Mouse (Mus musculus) right cerebral cortex, adult 18-20 months (tissue): ENCODE results near the gene Tmem104.
A peak's percentile ranks its signal among the peaks of the same experiment; 100 is the strongest.

Source experiments
- DNase-seq: peaks from one replicate; pipeline ENCODE4 v3.0.0; 2022; ENCODE audit warnings: mixed read lengths

Tmem104 gene

DNA sequence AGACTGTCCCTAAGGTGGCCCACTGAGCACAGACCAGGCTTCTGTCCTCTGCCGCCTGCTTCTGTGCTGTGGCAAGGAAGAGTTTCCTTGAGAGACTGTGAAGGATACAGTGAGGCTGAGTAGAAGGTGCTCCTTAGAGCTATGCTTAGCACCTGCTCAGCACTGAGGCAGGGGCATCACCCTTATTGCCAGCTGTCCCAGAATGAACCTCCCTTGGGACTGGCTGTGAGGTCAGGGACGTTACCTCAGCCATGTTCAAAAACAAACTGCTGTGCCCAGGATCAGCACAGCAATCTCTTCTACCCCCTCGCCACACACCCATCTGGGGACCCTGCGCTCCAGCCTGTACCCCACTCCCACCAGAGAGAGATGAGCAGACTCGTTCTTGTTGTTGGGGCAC is 45.6 kb downstream of the Tmem104 start:
- DNase-seq, result no peak

DNA sequence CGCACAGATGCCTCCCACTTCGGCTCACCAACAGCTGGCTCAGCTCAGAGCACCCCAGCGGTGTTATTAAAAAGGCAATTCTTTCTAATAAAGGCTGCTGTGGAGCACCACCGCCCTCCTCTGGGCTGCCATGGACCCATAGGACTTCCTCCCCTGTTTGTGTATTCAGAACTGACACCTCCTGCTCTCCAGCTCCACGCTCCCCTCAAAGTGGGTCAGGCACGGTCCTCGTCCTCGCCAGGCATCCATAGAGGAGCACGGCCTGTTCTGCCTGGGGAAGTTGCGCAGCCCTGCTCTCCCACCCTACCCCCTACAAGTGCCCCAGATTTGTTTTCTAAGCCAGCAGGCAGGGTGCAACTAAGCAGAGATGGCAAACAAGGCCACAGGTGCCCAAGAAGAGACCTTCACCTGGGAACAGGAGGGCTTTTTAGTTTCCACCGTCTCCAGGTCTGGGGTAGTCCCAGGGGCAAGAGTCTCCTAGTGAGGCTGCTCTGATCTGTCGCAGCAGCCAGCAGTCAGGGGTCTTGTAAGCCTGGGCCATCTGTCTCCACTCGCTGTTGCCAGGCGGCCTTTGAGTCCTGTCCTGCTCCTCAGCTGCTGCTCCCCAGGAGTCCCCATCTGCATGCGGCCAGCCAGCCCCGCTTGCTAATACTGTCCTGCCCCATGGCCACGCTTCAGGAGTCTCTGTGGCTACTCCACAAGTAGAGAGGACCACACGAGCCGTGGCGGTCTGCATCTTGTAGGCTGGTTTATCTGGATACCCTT is 46.4 kb downstream of the Tmem104 start:
- DNase-seq, result peak; percentile 57

DNA sequence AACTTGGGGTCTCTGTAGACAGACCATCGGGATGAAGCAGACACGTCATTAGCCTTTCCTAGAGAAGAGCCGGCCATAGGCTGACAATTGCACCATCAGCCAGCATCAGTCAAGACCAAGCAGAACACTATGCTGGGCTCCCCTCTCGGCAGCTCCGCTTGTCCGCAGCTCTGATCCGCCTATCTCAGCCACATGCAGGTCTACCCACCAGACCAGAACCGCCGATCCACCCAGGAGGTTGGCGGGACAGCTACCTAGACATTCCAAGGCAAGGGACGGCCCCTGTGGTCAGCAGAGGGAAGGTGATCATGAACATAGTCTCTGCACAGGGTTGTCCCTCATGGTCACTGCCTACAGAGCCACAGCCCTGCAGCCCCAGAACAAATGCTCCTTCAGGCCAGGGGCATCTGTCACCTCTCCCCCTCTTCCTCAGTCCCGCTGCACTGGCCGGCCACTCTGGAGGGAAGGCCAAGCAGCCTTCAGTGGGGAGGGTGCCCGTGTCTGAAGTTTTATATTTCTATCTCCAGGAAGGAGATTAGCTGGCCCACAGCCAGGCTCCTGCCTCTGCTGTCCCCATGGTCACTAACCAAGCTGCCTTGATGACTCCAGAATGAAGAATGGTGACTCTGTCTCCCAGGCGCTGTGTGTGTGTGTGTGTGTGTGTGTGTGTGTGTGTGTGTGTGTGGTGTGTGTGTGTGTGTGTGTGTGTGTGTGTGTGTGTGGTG is 47.2 kb downstream of the Tmem104 start:
- no peak for DNase-seq

DNA sequence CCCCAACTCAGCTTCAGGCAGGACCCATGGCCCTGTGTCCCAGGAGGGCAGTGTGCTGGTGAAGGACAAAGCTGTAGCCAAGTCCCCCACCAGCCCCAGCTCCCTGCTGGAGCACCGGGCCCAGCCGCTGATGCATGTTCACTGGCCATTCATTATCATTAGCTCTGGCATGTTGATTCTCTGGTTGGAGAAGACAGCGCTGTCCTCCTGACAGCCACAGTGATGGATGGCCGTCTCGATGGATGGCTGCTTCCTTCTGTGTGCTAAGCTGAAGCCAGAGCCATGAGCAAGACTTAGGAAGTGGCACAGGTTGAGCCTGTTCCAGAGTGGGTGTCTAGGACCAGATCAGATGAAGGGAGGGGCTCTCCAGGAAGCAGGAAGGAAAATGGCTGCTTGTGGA is 49.3 kb downstream of the Tmem104 start:
- no peak for DNase-seq

DNA sequence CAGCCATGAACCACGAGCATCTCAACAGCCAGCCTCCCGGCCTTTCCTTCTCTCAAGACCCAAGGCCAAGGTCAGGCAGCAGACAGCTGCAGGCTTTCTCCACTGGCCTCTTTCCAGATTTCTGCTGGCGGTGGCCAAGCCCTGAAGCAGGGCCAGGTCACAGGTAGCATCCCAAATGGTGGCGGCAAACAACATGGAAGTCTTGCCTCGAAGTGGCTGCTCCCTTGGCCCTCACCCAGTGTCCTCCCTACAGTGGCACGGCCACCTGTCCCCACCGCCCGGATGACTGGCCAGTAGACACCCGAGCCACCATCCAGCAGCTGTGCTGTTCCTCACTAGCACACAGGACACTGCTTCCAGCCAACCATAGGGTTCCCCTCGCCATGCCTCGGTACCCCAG is 54.1 kb downstream of the Tmem104 start:
- DNase-seq, result no peak

DNA sequence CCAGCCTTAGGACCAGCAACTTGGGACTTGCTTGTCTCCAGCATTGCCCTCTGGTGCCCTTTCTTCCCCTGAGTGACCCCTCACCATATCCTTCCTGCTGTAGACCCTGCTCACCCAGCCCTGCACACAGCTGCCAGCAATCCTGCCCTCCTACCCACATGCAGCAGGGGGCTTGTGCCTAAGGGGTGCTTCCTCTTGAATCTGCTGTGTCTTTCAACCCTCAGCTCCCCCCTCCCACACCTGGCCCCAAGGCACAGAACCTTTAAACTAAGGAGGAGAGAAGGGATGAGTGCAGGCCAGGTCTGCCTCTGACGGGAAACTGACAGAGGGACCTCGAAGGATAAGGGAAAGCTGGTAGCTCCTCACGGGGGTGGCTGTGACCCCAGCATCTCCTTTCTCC is 55.5 kb downstream of the Tmem104 start:
- DNase-seq, result no peak

DNA sequence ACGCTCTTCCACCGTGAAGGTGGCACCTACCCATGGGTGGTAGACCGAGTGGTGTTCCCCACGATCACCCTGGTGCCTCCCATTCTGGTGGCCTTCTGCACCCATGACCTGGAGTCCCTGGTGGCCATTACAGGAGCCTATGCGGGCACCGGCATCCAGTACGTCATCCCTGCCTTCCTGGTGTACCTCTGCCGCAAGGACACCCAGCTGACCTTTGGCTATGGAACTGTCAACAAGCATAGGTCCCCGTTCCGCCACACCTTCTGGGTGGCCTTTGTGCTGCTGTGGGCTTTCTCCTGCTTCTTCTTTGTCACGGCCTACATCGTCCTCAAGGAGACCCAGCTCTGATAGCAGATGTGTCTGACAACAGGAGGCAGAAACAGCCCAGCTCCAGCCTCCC is 56.5 kb downstream of the Tmem104 start:
- DNase-seq, result no peak

DNA sequence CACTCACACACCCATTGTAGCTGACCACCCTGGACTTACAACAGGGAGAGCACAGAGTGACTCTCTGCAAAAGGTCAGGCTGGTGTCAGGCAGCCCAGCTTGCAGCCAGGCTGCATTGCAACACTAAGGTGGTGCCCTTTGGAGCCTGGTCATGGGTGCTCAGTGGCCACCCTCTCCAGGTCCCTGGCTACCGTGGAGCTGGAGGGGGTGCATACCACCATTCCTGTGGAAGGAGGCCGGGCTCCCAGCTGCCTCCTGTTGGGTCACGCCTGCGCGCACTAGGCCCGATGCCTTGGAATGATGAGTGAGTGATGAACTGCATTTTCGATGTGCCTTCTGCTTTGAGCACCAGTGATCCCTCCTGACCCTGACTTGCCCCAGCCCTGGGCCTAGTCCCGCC is 57.6 kb downstream of the Tmem104 start:
- no peak for DNase-seq

DNA sequence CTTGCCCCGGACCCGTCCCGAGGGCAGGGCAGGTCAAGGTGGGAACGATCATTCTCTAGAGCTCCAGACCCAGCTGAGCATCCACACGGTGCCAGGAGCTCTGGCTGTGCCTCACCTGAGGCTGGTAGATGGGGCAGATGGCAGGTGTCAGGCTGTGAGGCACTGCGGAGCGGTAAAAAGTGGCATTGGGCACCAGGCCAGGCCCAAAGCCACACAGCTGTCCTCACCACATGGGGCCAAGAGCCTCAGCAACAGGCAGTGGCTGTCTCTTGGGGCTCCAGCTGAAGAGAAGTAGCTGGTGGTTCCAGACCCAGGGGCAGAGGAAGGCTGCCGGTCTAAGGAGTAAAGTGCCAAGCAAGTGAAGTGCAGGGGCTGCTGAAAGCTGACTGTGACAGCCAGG is 59.1 kb downstream of the Tmem104 start:
- no peak for DNase-seq

DNA sequence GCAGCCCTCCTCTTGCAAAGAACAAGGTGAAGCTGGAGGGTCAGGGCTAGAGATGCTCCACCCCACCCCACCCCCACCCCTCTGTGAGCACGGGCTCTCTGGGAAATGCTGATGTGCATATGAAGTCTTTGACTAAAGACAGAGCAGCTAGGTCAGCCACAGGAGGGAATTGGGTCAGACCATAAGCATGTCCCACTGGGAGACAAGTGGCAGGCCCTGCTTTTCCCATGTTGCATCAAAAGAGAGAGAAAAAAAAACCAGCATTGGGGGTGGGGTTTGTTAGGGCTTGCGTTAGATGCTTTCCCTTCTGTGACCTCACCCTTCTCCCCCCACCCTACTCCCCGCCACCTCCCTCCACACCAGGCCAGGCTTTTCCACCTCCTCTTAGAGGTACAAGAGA is 60.0 kb downstream of the Tmem104 start:
- DNase-seq, result no peak

DNA sequence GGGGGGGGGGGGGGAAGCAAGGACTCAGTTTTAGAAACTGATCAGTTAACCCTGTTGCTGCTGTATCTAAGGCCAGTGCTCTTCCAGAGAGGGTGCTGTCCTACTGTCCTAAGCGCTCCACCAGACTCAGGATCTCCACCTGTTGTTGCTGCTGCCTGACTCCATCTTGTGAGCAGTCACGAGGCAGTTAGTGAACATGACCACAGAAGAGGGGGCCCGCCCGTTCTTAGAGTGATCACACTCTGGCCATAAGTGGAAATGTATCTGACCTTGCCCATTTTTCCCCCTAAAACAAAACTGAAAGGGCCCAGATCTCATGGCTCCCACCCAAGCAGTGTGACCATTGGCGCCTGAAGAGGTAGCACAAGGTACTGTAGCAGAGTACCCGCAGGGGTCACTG is 60.7 kb downstream of the Tmem104 start:
- no peak for DNase-seq

DNA sequence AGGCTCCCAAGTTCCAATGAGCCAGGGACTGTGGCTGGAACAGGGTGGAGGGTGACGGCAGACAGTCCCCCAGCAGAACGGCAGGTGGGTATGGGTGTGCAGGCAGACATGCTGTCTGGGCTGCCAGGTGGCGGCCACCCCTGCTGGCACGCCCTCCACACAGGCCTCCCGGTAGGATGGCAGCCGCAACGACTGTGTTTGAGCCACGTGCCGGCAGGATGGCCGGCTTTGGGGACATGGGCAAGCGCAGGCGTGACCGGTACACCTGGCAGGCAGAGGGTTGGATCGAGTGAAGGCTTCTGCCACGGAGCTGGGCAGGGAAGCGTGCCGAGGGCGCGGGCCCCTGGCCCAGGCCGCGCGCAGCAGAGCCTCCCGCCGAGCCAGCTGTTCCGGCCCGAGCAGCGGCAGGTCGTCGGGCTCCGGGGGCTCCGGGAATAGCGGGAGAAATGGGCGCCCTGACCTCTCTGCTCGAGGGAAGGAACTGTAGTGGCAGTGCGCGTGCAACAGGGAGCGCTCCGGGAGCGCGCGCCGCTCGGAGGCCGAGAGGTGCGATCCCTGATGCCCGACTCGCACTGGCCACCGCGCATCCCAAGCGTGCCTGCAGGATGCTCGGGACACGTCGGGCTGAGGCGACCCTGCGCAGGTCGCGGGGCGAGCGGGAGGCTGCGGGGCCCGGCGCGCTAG is 62.6 kb downstream of the Tmem104 start:
- DNase-seq, result no peak

DNA sequence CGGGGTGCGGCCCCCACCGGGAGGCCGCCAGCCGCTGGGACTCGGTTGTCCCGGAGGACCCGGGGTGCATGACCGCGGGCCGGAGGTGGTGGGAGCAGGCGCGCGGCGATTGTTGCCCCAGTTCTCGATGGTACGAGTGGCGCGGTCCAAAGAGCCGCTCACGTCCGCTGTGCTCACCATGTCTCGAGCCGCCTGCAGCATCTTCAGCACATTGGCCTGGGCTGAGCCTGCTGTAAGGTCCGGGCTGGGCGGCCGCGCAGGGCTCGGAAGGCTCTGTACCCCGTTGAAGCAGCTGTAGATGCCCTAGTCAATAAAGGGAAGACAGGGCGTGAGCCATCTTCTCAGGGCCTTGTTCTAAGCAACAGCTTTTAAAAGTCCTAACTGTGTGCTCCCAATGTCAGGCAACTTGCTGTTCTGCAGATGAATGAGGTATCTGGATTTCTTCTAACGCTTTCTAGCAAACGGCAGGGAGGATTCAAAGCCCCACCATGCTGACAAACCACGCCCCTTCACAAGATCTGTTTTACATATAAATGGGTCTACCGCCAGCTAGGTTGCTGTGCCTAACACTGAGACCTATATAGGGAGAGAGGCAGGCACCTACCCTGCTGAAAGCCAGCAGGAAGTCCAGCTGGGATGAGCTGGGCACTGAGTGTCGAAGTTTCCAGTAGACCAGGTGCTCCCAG is 63.3 kb downstream of the Tmem104 start:
- no peak for DNase-seq

DNA sequence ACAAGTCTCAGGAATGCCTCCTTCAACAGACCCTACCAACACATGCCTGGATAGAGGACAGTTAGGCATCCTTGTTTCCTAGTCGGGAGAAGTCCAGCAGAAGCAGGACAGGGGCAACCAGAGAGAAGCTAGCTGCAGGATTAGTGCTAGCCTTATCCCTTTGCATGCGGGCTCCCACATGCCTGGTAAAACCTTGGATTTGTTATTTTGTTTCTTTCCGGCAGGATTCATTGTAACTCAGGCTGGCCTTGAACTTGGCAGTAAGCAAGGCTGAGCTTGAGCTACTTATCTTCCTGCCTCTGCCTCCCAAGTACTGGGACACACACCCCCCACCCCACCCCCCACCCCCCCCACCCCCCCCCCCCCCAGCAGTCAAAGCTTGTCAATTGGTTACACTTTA is 64.0 kb downstream of the Tmem104 start:
- no peak for DNase-seq

DNA sequence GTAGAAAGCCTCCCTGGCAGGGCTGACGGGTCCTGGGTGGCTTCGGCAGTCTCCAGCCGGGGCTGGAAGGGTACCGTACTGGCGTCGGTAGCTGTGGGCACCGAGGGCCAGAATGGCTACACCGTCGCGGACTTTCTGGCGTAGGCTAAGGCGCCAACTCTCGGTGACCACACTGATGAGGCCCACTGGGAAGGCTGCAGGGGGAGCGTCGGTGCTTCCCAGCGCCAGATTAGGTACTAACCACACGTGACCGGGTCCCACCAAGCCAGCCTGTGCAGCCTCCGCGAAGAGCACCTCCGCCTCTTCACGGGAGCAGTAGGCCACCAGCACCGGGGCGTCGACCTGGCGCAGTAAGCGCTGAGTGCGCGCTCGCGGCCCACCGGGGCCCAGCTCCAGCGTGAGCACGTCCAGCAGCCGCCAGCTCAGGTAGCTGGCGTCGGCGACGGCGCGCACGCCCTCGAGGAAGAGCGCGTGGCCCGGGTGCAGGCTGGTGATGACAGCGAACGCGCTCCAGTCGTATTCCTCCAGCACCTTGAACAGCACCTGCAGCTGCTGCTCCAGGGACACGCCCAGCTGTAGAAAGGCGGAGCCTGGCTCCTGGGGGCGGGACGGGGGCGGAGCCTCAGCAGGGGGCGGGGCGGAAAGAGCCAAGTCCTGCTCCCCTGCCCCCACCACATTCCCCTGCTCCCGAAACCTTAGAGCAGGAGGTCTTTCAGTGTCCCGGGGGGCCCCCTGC is 70.7 kb downstream of the Tmem104 start:
- DNase-seq, result no peak

DNA sequence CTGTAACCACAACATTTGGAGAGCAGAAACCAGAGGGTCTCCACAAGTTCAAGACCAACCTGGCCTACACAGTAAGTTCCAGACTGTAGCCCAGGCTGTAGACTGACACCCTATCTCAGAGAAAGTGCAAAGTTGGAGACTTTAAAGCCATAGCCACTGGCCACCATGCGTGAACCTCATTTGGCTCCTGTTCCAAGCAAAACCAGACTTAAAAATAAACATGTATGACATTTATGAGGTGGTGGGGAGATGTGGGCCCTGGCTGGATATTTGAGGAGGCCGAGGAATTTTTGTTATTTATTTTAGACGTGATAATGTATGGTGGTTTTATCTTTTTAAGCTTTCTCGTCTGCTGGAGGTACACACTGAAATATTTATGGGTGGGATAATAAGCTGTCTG is 71.8 kb downstream of the Tmem104 start:
- DNase-seq, result no peak

DNA sequence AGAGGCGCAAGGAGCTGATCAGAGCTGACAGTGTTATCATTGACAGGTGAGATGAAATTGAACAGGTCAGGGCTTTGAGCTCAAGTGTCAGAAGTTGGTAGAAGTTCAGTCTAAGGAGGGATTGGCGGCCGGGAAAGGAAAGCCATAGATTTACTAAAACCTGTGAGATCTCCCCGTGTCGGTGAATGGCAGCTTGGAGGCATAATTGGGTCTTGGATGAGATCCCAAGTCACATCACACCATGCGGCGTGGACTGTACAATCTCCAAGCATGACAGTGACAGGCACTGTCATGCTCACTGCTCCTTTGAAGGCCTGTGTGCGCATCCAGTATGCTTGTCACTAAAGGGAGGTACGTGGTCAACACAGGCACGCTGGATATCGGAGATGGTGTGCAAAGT is 75.7 kb downstream of the Tmem104 start:
- DNase-seq, result no peak

DNA sequence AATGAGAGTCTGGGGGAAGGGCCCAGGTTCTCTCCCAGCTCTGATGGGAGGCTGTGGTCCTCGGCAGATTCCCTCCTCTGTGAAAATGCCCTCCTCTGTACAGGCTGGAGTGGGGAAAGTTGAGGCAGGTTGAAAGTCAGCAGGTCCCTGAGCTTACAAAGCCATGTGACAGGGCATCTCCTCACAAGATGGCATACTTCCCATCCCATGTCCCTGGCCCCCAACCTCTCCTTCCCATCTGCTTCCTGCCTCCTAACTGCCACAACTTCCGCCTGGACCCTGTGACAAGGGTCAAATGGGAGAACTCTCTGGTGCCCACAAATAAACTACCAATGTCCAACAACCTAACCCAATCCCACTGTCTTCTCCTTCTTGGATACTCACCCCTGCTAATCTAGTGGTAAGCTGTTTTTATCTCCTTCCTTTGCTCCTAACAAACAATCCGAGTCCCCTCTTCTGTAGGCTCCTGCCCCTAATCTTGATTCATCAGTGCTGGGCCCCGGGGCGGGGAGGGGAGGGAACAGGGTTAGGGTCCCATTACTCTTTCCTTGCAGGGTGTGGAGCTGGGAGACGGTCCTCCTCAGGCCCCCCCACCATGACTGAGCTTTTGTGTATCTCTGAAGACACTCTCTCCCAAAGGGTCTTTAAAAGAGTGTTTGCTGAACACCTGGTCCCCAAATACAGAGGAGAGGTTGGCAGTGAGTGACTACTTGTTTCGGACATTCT is 77.0 kb downstream of the Tmem104 start:
- DNase-seq, result no peak

DNA sequence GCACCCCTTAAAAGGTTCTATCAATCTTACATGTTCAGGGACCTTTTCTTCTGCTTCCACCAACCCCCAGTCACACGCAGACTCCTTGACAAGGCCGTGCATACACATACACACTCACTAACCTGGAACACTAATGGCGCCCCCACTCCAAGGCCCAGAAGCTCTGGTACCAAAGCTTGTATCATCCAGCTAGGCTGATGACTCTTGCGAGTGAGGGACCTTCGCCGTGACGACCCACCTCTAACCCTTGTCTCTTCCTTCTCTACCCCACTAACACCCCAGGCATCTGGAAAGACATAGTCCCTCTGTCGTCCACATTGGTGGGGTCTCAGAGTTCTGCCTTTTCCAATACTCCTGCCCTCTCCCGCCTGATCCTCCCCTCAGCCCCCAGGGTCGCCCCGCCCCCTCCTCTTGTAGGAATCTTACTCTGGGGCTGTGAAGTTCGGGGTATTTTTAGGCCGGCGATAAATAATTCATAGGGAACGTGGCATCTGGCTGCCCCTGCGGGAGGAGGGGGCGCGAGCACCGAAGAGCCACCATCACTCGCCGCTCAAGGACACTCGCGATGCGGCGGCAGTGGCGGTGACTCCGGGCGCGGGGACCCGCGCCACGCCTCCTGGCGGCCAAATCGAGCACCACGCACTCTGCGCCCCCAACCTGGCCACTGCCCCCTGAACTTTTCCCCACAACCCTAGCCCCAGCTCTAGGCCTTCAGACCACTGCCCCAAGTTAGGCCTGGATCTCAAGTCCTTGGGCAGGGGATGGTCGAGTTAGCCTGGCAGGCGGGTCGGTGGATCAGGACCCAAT is 77.8 kb downstream of the Tmem104 start:
- no peak for DNase-seq

DNA sequence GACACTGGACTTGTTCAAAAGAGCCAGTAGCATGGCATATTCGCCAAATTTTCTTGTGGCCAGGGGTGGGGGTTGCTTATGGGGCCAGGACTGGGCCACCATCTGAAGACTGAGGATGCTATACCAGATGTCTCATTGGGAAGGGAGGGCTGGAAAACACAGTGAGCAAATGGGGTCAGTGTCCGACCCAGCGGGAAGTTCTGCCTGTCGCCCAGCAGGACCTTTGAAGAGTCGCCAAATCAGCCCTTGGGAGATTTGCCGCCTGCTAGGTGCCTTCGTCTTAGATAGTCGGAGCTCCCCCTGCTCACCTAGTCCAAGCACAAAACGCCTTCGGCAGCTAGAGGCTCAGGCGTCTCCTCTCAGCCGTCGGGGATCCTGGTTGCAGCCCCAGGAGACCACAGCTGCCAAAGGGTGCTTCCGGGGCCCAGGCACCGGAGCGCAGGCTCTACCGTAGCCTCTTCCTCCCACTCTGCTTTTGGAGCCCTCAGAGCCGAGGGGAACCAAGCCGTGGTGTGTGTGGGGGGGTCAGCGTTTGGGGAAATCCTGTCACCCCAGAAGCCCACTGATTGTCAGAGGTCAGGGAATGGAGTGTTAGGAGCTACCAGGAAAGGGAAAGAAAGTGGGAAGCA is 78.6 kb downstream of the Tmem104 start:
- DNase-seq, result no peak

DNA sequence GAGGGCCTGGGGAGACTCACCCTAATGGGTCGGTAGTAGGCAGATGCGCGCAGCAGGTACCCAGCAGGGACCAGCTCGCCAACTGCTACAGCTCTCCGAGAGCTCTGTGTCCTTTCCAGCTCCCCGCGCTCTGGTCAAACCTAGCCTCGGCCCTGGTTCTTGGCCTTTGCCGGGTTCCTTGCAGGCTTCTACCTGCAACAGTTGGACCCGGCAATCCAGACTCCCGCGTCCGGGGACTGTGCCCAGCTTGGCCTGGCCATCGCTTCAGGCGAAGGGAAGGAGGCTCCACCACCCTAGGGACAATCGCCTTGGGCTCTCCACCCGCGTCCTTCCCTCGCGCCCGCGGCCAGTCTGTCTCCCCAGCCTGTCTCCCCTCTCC is 79.1 kb downstream of the Tmem104 start:
- DNase-seq, result no peak
